Mouse (Mus musculus) megakaryocyte progenitor cell, adult 5-6 weeks (primary cell): ENCODE measurements at regions not wholly inside any gene's neighbourhood (a gene's known extent, or its start where the extent isn't known, plus 50 kb on each side); places are given as distances from the start of the nearest gene placed in this dataset.
A peak's percentile ranks its signal among the peaks of the same experiment; 100 is the strongest.

Source experiments
- ATAC-seq: replicated peaks from 2 replicates; pipeline ENCODE4 v1.8.0; 2016; ENCODE audit warnings: mild to moderate bottlenecking, moderate TSS enrichment, inconsistent platforms; ENCODE audit not compliant: poor library complexity

GRCm38 (mm10) chr6:73401059-73401458 is 68.4 kb downstream of the 4931417E11Rik start:
- ATAC-seq = no peak

GRCm38 (mm10) chr6:73389301-73389700 is 80.2 kb downstream of the 4931417E11Rik start:
- ATAC-seq = no peak

- ATAC-seq = no peak
These were observed 83.2 kb downstream of the 4931417E11Rik start for GRCm38 (mm10) chr6:73386261-73386660.

DNA sequence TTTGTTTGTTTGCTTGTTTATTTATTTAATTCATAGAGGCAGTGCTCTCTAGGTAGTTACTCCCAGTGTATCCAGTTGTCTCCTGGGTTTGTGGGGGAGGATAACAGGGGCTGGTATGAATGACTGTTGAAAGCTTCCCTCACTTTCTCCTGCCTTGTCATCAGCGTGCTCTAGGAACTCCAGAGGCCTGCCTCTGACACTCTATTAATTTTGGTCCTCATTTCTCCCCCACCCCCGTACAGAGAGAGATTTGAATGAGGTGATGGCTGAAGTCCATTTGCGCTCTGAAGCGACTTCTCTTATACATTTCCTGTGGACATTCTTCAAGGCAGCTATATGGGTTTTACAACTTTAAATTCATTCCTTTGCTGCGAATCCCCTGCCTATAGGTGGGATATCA is 89.6 kb downstream of the 4931417E11Rik start:
- ATAC-seq = no peak

DNA sequence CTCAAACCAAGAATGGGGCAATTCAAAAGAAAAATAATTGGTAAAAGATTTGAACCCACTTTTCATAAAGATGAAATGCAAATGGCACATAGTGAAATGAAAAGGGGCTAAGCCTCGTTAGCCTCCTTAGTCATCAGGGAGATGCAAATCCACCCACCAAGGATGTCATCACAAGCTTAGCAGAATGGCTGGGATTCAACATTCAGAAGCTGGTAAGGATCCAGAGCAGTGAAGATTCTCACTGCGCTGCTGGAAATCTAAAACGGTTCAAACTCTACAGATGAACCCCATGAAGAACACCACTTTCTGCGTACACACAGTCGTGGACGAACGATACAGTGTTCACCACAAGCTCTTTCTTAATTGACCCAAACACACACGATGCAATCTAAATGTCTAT is 91.6 kb downstream of the 4931417E11Rik start:
- no peak for ATAC-seq

- no peak for ATAC-seq
These were observed 93.2 kb downstream of the 4931417E11Rik start for GRCm38 (mm10) chr6:73376291-73376690.

GRCm38 (mm10) chr6:73372901-73373300 is 96.6 kb downstream of the 4931417E11Rik start:
- ATAC-seq = no peak

DNA sequence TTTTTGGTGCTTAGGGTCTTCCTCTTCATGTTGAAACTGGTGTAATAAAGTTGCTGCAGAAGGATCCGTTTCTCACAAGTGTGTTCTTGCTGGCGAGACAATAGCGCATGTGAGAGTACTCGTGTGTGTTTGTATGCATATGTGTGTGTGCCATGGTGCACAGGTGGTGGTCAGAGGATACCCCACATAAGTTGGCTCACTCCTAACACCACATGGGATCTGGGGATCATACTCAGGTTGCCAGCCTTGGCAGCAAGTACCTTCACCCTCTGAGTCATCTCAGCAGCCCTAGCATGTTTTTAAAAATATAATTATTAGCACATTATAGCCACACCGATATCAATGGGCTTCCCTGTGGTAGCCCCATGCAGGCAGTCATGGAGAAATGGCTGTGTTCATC is 97.6 kb downstream of the 4931417E11Rik start:
- no peak for ATAC-seq

GRCm38 (mm10) chr6:73370901-73371300 is 98.6 kb downstream of the 4931417E11Rik start:
- ATAC-seq = no peak

DNA sequence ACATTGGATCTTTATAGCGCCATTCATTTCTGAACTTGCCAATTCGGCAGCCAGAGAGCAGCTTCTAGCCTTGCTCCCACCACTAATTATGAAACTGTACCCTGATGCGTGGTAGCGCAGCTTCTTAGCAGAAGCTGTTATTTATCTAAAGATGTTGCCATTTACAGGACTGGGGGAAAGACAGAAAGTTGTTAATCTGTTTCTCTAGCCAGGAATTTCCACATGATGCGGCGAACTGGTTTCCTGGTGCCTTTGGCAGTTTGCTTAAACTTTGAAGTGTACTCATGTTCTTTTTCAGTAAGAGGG is 100.7 kb downstream of the 4931417E11Rik start:
- ATAC-seq = no peak

GRCm38 (mm10) chr6:73368047-73368835 is 101.2 kb downstream of the 4931417E11Rik start:
- no peak for ATAC-seq

- ATAC-seq = peak; percentile 98
These were observed 101.9 kb downstream of the 4931417E11Rik start for GRCm38 (mm10) chr6:73367616-73368015.

DNA sequence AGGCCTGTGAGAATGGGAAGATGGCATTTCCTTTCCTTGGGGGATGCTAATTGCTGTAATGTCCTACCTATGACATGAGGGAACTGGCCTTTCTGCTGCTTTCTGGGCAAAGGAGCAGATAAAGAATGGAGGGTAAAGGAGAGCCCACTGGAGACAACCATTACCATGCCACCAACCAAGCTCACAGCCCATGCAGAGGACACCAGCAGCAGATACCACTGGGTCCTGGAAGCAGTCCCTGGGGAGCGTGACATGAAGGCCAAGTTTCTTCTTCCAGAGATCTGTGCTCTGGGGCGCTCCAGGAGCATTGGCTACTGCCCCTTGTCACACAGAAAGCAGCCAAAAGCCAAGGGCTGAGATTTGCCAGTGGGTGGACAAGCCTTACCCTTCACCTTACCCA is 102.8 kb downstream of the 4931417E11Rik start:
- no peak for ATAC-seq

DNA sequence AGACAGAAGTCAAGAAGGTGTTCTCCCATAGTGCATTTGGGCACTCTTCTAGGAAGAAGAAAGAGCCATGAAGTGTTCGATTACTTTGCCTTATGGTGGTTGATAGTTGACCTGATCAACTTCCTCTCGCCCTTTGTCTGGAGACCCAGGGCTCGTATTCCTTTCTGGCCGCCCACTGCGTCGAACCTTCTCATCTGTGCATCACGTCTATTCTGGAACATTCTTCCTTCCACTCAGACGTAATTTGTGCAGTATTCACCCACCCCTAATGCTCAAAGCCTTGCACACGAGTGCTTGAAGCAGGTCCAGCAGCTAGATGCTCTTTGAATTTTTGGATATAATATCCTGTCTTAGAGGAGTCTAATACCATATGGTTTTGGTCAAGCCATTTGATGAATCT is 104.2 kb downstream of the 4931417E11Rik start:
- no peak for ATAC-seq

- no peak for ATAC-seq
These were observed 86.8 kb downstream of the Suclg1 start for GRCm38 (mm10) chr6:73334995-73335394.

GRCm38 (mm10) chr6:73329666-73330065 is 81.5 kb downstream of the Suclg1 start:
- ATAC-seq = no peak
